Mouse (Mus musculus): ENCODE results near the gene Cdon.

Gene Cdon

GRCm38 (mm10) chr9:35493033-35493732 is 72.3 kb downstream of the Cdon start:
- DNase-seq (ENCODE audit: extremely low spot score, low spot score) = no peak

- DNase-seq (ENCODE audit: extremely low spot score, low spot score) = no peak
These were observed 72.8 kb downstream of the Cdon start for GRCm38 (mm10) chr9:35493733-35494092.

- DNase-seq (ENCODE audit: extremely low spot score, low spot score) = no peak
These were observed 74.0 kb downstream of the Cdon start for GRCm38 (mm10) chr9:35494937-35495336.

- DNase-seq (ENCODE audit: extremely low spot score, low spot score) = no peak
These were observed 74.5 kb downstream of the Cdon start for GRCm38 (mm10) chr9:35495471-35495870.

GRCm38 (mm10) chr9:35499946-35500345 is 79.0 kb downstream of the Cdon start:
- no peak for DNase-seq (ENCODE audit: extremely low spot score, low spot score)

GRCm38 (mm10) chr9:35502361-35503000 is 81.6 kb downstream of the Cdon start:
- no peak for DNase-seq (ENCODE audit: extremely low spot score, low spot score)

- no peak for DNase-seq (ENCODE audit: extremely low spot score, low spot score)
These were observed 87.3 kb downstream of the Cdon start for GRCm38 (mm10) chr9:35508234-35508633.

GRCm38 (mm10) chr9:35513900-35514299 is 93.0 kb downstream of the Cdon start:
- no peak for DNase-seq (ENCODE audit: extremely low spot score, low spot score)

GRCm38 (mm10) chr9:35516182-35516581 is 95.3 kb downstream of the Cdon start:
- no peak for DNase-seq (ENCODE audit: extremely low spot score, low spot score)

GRCm38 (mm10) chr9:35516711-35517110 is 95.8 kb downstream of the Cdon start:
- DNase-seq (ENCODE audit: extremely low spot score, low spot score) = no peak

- no peak for DNase-seq (ENCODE audit: extremely low spot score, low spot score)
These were observed 97.2 kb downstream of the Cdon start, which contains the start of gene Gm1113 for GRCm38 (mm10) chr9:35518169-35518568. Gene Gm1113, minus strand, starts transcription at chr9:35518269.

GRCm38 (mm10) chr9:35520631-35521348 is 99.9 kb downstream of the Cdon start:
- DNase-seq (ENCODE audit: extremely low spot score, low spot score) = no peak

GRCm38 (mm10) chr9:35522241-35522640 is 101.3 kb downstream of the Cdon start:
- no peak for DNase-seq (ENCODE audit: extremely low spot score, low spot score)

GRCm38 (mm10) chr9:35522821-35523515 is 102.0 kb downstream of the Cdon start:
- no peak for DNase-seq (ENCODE audit: extremely low spot score, low spot score)

GRCm38 (mm10) chr9:35523541-35523940 is 102.6 kb downstream of the Cdon start:
- no peak for DNase-seq (ENCODE audit: extremely low spot score, low spot score)

- DNase-seq (ENCODE audit: extremely low spot score, low spot score) = peak; percentile 62
These were observed 103.0 kb downstream of the Cdon start for GRCm38 (mm10) chr9:35523941-35524411.

- DNase-seq (ENCODE audit: extremely low spot score, low spot score) = no peak
These were observed 108.2 kb downstream of the Cdon start for GRCm38 (mm10) chr9:35529141-35529540.

- DNase-seq (ENCODE audit: extremely low spot score, low spot score) = peak; percentile 59
These were observed 108.9 kb downstream of the Cdon start for GRCm38 (mm10) chr9:35529796-35530195.

- no peak for DNase-seq (ENCODE audit: extremely low spot score, low spot score)
These were observed 112.3 kb downstream of the Cdon start for GRCm38 (mm10) chr9:35533266-35533665.

- peak; percentile 55 for DNase-seq (ENCODE audit: extremely low spot score, low spot score)
These were observed 114.2 kb downstream of the Cdon start for GRCm38 (mm10) chr9:35535110-35535509.

- no peak for DNase-seq (ENCODE audit: extremely low spot score, low spot score)
These were observed 114.9 kb downstream of the Cdon start for GRCm38 (mm10) chr9:35535876-35536275.
